ENCODE assay signal across 8 mouse cellular contexts in the genomic region with DNA sequence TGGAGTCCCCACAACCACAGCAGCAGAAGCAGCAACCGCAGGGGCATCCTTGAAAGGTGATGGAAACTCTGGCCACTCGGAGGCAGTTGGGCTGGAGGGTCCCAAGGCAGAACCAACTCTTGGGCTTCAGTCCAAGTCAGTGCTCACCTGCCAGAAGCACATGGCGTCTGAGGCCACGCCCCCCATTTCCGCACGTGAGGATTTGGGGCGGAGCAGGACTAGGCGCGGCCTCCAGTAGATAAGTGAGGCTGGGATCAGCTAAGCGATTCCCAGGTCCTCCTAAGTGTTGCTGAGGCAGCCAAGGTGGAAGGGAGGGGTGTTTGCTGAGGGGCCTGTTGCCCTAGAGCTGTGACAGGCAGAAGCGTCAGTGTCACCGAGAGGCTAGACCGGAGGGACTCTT. TPM values are rescaled to one million over a fixed set of nuclear protein-coding genes. Genes with fewer than 3 reads are reported as not detected.
DNase-seq lines count a peak whose midpoint lies in the region; ATAC-seq and TF ChIP-seq lines count a peak whose summit lies in the region.

No protein-coding gene starts in this region.

- H3K36me3 ChIP-seq in heart, postnatal 0 days (replicated peaks; ENCODE audit: control insufficient read depth, insufficient read depth, low read length), result peaks cover 7% of the 10 kb centered on the region; the same call in 1 of the 2 replicates
- no peaks in the 10 kb centered on the region for H3K36me3 ChIP-seq in hindbrain, postnatal 0 days (ENCODE audit: insufficient read depth, low read length)
- no peaks in the 10 kb centered on the region for H3K36me3 ChIP-seq in midbrain, embryonic 13.5 days

- H3K27me3 ChIP-seq in heart, postnatal 0 days (ENCODE audit: control insufficient read depth, insufficient read depth, low read length), result no peaks in the 10 kb centered on the region
- no peaks in the 10 kb centered on the region for H3K27me3 ChIP-seq in hindbrain, postnatal 0 days (ENCODE audit: insufficient read depth, low read length)
- H3K27me3 ChIP-seq in midbrain, embryonic 13.5 days, result peaks cover 37% of the 10 kb centered on the region

- peak overlapping the region; percentile 22 for H3K4me3 ChIP-seq in heart, postnatal 0 days (ENCODE audit: low read depth, low read length)
- no peak overlapping the region for H3K4me3 ChIP-seq in hindbrain, postnatal 0 days (ENCODE audit: low read length)
- peak overlapping the region; percentile 6; the same call in 1 of the 2 replicates for H3K4me3 ChIP-seq in midbrain, embryonic 13.5 days (replicated peaks)

- TF ChIP-seq EP300 in heart, postnatal 0 days (IDR thresholded peaks at IDR 0.05; ENCODE audit: low read depth), result no peak

- no peaks in the 10 kb centered on the region for H3K9me3 ChIP-seq in heart, postnatal 0 days (replicated peaks; ENCODE audit: control insufficient read depth, low read length)
- H3K9me3 ChIP-seq in hindbrain, postnatal 0 days (ENCODE audit: low read length), result no peaks in the 10 kb centered on the region
- no peaks in the 10 kb centered on the region for H3K9me3 ChIP-seq in midbrain, embryonic 13.5 days

- intact Hi-C loops in heart, postnatal 10 days (cut with DNase I), result no loop called here

- ATAC-seq in heart, postnatal 0 days (ENCODE audit: insufficient read depth, low read depth), result no peak; the same call in 1 of the 2 replicates
- ATAC-seq in hindbrain, postnatal 0 days, result no peak
- no peak for ATAC-seq in midbrain, embryonic 13.5 days

- TF ChIP-seq CTCF in heart, postnatal 0 days (IDR thresholded peaks at IDR 0.05; ENCODE audit: low read depth), result no peak
- TF ChIP-seq CTCF in hindbrain, postnatal 0 days (IDR thresholded peaks at IDR 0.05; ENCODE audit: low read depth), result no peak

- H3K27ac ChIP-seq in heart, postnatal 0 days (ENCODE audit: low read depth), result no peak overlapping the region
- H3K27ac ChIP-seq in hindbrain, postnatal 0 days, result no peak overlapping the region
- H3K27ac ChIP-seq in midbrain, embryonic 13.5 days, result no peak overlapping the region

- peaks cover 29% of the 10 kb centered on the region for H3K4me1 ChIP-seq in heart, postnatal 0 days (ENCODE audit: control insufficient read depth, insufficient read depth)
- peaks cover 1% of the 10 kb centered on the region; the same call in 1 of the 2 replicates for H3K4me1 ChIP-seq in hindbrain, postnatal 0 days (ENCODE audit: insufficient read depth, low read length)
- H3K4me1 ChIP-seq in midbrain, embryonic 13.5 days (replicated peaks), result peaks cover 35% of the 10 kb centered on the region

- no peak for DNase-seq in heart, postnatal 0 days (ENCODE audit: low spot score)
- DNase-seq in heart, postnatal 10 days, result no peak
- DNase-seq in c-Kit-negative CD71-positive TER-119-positive erythroid progenitor cells, embryonic 14.5 days (ENCODE audit: low read depth, low spot score), result peak; percentile 44
- DNase-seq in hindbrain, postnatal 0 days (ENCODE audit: low spot score), result no peak
- no peak for DNase-seq in layer of hippocampus, postnatal 10 days (ENCODE audit: low spot score in 2 of 2)
- no peak for DNase-seq in cerebellum, adult 11 months
- DNase-seq in layer of hippocampus, postnatal 14 days (ENCODE audit: low spot score in 2 of 2), result no peak

- H3K9ac ChIP-seq in heart, postnatal 0 days (replicated peaks; ENCODE audit: low read depth, low read length), result no peak overlapping the region
- H3K9ac ChIP-seq in hindbrain, postnatal 0 days (replicated peaks; ENCODE audit: low read length), result no peak overlapping the region
- H3K9ac ChIP-seq in midbrain, embryonic 13.5 days (replicated peaks), result no peak overlapping the region

- peak overlapping the region; percentile 52 for H3K4me2 ChIP-seq in heart, postnatal 0 days (ENCODE audit: low read depth, low read length)
- peak overlapping the region; percentile 21 for H3K4me2 ChIP-seq in hindbrain, postnatal 0 days (ENCODE audit: low read depth, low read length)
- peak overlapping the region; percentile 25 for H3K4me2 ChIP-seq in midbrain, embryonic 13.5 days (replicated peaks)

- WGBS in heart, postnatal 0 days, result 4% methylated on average over 13 of the region's 13 CpGs
- 3% methylated on average over 13 of the region's 13 CpGs for WGBS in hindbrain, postnatal 0 days
- WGBS in midbrain, embryonic 13.5 days, result 2% methylated on average over 13 of the region's 13 CpGs

RNA-seq across cellular contexts. Expression of a gene that starts 0.9 kb away (rescaled TPM):
- 24.9 and 27.6 TPM in 2 replicates for total RNA-seq in heart, postnatal 0 days (2014; rRNA removed; ENCODE audit: low replicate concordance)
- 5.4 and 7.0 TPM in 2 replicates for polyA plus RNA-seq in heart, postnatal 0 days (2015; fragmentation: Nextera tagmentation; extraction: Ambion mirVana)
- under 1 TPM; 0.50 to 0.69 TPM for total RNA-seq in heart, postnatal 10 days (2021)
- total RNA-seq in hindbrain, postnatal 0 days (2014; rRNA removed), result 2.0 and 3.0 TPM in 2 replicates
- polyA plus RNA-seq in hindbrain, postnatal 0 days (2015; fragmentation: Nextera tagmentation; extraction: Ambion mirVana), result 0.85 and 1.3 TPM in 2 replicates
- 2.6 and 3.4 TPM in 2 replicates for polyA plus RNA-seq in midbrain, embryonic 13.5 days (2015; fragmentation: Nextera tagmentation; extraction: Ambion mirVana)
- total RNA-seq in layer of hippocampus, postnatal 10 days (2021), result 1 to 10 TPM; 3.0 to 4.1 TPM
- total RNA-seq in layer of hippocampus, postnatal 14 days (2021), result 1 to 10 TPM in 1 of 2 experiments, under 1 TPM in 1; 0.55 to 1.6 TPM

RNA-seq across cellular contexts. Expression of a gene that starts 11.2 kb away (rescaled TPM):
- total RNA-seq in heart, postnatal 0 days (2014; rRNA removed; ENCODE audit: low replicate concordance), result 34.8 and 58.9 TPM in 2 replicates
- 23.7 and 26.8 TPM in 2 replicates for polyA plus RNA-seq in heart, postnatal 0 days (2015; fragmentation: Nextera tagmentation; extraction: Ambion mirVana)
- total RNA-seq in heart, postnatal 10 days (2021), result 10 to 100 TPM; 47.8 to 56.5 TPM
- total RNA-seq in hindbrain, postnatal 0 days (2014; rRNA removed), result 88.2 and 103 TPM in 2 replicates
- polyA plus RNA-seq in hindbrain, postnatal 0 days (2015; fragmentation: Nextera tagmentation; extraction: Ambion mirVana), result 15.0 and 18.9 TPM in 2 replicates
- polyA plus RNA-seq in midbrain, embryonic 13.5 days (2015; fragmentation: Nextera tagmentation; extraction: Ambion mirVana), result 6.3 and 10.0 TPM in 2 replicates
- total RNA-seq in layer of hippocampus, postnatal 10 days (2021), result 100 to 1,000 TPM; 183 to 198 TPM
- total RNA-seq in layer of hippocampus, postnatal 14 days (2021), result 100 to 1,000 TPM; 175 to 197 TPM

RNA-seq across cellular contexts. Expression of a gene that starts 15.5 kb away (rescaled TPM):
- total RNA-seq in heart, postnatal 0 days (2014; rRNA removed; ENCODE audit: low replicate concordance), result 43.5 and 45.6 TPM in 2 replicates
- polyA plus RNA-seq in heart, postnatal 0 days (2015; fragmentation: Nextera tagmentation; extraction: Ambion mirVana), result 84.9 and 89.8 TPM in 2 replicates
- 10 to 100 TPM; 77.1 to 81.0 TPM for total RNA-seq in heart, postnatal 10 days (2021)
- total RNA-seq in hindbrain, postnatal 0 days (2014; rRNA removed), result 34.1 and 42.9 TPM in 2 replicates
- polyA plus RNA-seq in hindbrain, postnatal 0 days (2015; fragmentation: Nextera tagmentation; extraction: Ambion mirVana), result 114 and 118 TPM in 2 replicates
- polyA plus RNA-seq in midbrain, embryonic 13.5 days (2015; fragmentation: Nextera tagmentation; extraction: Ambion mirVana), result 124 and 126 TPM in 2 replicates
- 100 to 1,000 TPM in 1 of 2 experiments, 10 to 100 TPM in 1; 94.1 to 100 TPM for total RNA-seq in layer of hippocampus, postnatal 10 days (2021)
- total RNA-seq in layer of hippocampus, postnatal 14 days (2021), result 10 to 100 TPM; 76.5 to 86.4 TPM

RNA-seq across cellular contexts. Expression of a gene that starts 15.9 kb away (rescaled TPM):
- 4.4 and 4.9 TPM in 2 replicates for total RNA-seq in heart, postnatal 0 days (2014; rRNA removed; ENCODE audit: low replicate concordance)
- 7.3 and 7.9 TPM in 2 replicates for polyA plus RNA-seq in heart, postnatal 0 days (2015; fragmentation: Nextera tagmentation; extraction: Ambion mirVana)
- total RNA-seq in heart, postnatal 10 days (2021), result 1 to 10 TPM; 6.4 to 8.2 TPM
- total RNA-seq in hindbrain, postnatal 0 days (2014; rRNA removed), result 17.3 and 18.3 TPM in 2 replicates
- polyA plus RNA-seq in hindbrain, postnatal 0 days (2015; fragmentation: Nextera tagmentation; extraction: Ambion mirVana), result 24.7 and 25.5 TPM in 2 replicates
- 22.5 and 23.9 TPM in 2 replicates for polyA plus RNA-seq in midbrain, embryonic 13.5 days (2015; fragmentation: Nextera tagmentation; extraction: Ambion mirVana)
- 10 to 100 TPM; 20.9 to 22.8 TPM for total RNA-seq in layer of hippocampus, postnatal 10 days (2021)
- 10 to 100 TPM; 19.5 to 22.4 TPM for total RNA-seq in layer of hippocampus, postnatal 14 days (2021)

RNA-seq across cellular contexts. Expression of a gene that starts 45.3 kb away (rescaled TPM):
- total RNA-seq in heart, postnatal 0 days (2014; rRNA removed; ENCODE audit: low replicate concordance), result 13.1 and 13.2 TPM in 2 replicates
- 4.9 and 6.2 TPM in 2 replicates for polyA plus RNA-seq in heart, postnatal 0 days (2015; fragmentation: Nextera tagmentation; extraction: Ambion mirVana)
- total RNA-seq in heart, postnatal 10 days (2021), result 1 to 10 TPM; 5.5 to 7.6 TPM
- 19.6 and 23.8 TPM in 2 replicates for total RNA-seq in hindbrain, postnatal 0 days (2014; rRNA removed)
- 7.7 and 9.0 TPM in 2 replicates for polyA plus RNA-seq in hindbrain, postnatal 0 days (2015; fragmentation: Nextera tagmentation; extraction: Ambion mirVana)
- polyA plus RNA-seq in midbrain, embryonic 13.5 days (2015; fragmentation: Nextera tagmentation; extraction: Ambion mirVana), result 19.6 and 20.6 TPM in 2 replicates
- 10 to 100 TPM; 11.5 to 13.9 TPM for total RNA-seq in layer of hippocampus, postnatal 10 days (2021)
- total RNA-seq in layer of hippocampus, postnatal 14 days (2021), result 10 to 100 TPM; 11.0 to 14.0 TPM
